Mouse (Mus musculus) G1E (cell line): ENCODE measurements around the gene Nrarp. TPM values are rescaled to one million over a fixed set of nuclear protein-coding genes. Genes with fewer than 3 reads are reported as not detected.
A peak's percentile ranks its signal among the peaks of the same experiment; 100 is the strongest.

ENCODE experiments used
- ATAC-seq: 2 replicates; pipeline ENCODE4 v1.8.0; 2016; ENCODE audit warnings: mild to moderate bottlenecking; ENCODE audit not compliant: insufficient number of reproducible peaks, poor library complexity, low FRiP score, severe bottlenecking; ENCODE audit errors: extremely low read depth
- DNase-seq: peaks from one replicate; pipeline ENCODE4 v3.0.0; 2012; ENCODE audit warnings: low spot score
- H3K27me3 ChIP-seq: 2 replicates; pipeline ENCODE4 v1.6.1; 2012; ENCODE audit warnings: mild to moderate bottlenecking, low read length, inconsistent platforms; ENCODE audit not compliant: insufficient read depth
- H3K36me3 ChIP-seq: replicated peaks from 2 replicates; pipeline ENCODE3; 2012; ENCODE audit warnings: mild to moderate bottlenecking, inconsistent platforms
- H3K4me1 ChIP-seq: 2 replicates; pipeline ENCODE4 v1.6.1; 2012; ENCODE audit warnings: low read depth, low read length, inconsistent platforms, mixed read lengths; ENCODE audit not compliant: insufficient read depth
- H3K4me3 ChIP-seq: 2 replicates; pipeline ENCODE4 v1.5.1; 2012; ENCODE audit warnings: low read depth, mild to moderate bottlenecking, inconsistent platforms, low read length, moderate library complexity, mixed read lengths
- H3K9me3 ChIP-seq: replicated peaks from 2 replicates; pipeline ENCODE4 v1.6.1; 2012; ENCODE audit warnings: inconsistent platforms
- CTCF ChIP-seq: IDR thresholded peaks from 2 replicates; pipeline ENCODE4 v1.5.1; 2012; ENCODE audit warnings: low read depth, low read length, inconsistent platforms, mixed read lengths
- GATA1 ChIP-seq: IDR thresholded peaks from 2 replicates; pipeline ENCODE4 v1.6.1; 2012; ENCODE audit warnings: borderline replicate concordance, low read length, inconsistent platforms, mixed read lengths
- GATA2 ChIP-seq: IDR thresholded peaks from 2 replicates; pipeline ENCODE4 v1.6.1; 2012; ENCODE audit warnings: low read depth, low read length, inconsistent platforms, borderline replicate concordance
- POLR2AphosphoS5 ChIP-seq: IDR thresholded peaks from 2 replicates; pipeline ENCODE4 v1.6.1; 2012; ENCODE audit warnings: low read depth, low read length, inconsistent platforms; ENCODE audit not compliant: insufficient replicate concordance
- TAL1 ChIP-seq: conservative IDR thresholded peaks from 2 replicates; pipeline ENCODE4 v1.6.1; 2012; ENCODE audit warnings: low read depth, low read length, inconsistent platforms, mixed read lengths
- polyA plus RNA-seq: library from polyadenylated mRNA; stranded (reverse); fragments of >175 nt; gene quantifications from 2 replicates; pipeline ENCODE4 v1.2.3, GENCODE M21; 2012
- total RNA-seq, 2 experiments: library from RNA; stranded (forward) in 1 of 2; stranded (reverse) in 1 of 2; fragments of 200-1000 nt in 1 of 2; fragments of >200 nt in 1 of 2; fragmentation: Nextera tagmentation in 1 of 2; gene quantifications; 2 replicates each; pipeline ENCODE4 v1.2.3; 2014 to 2017

Nrarp gene
- total and polyA plus RNA-seq, 3 experiments: 0.16 TPM; not detected in 2

GRCm38 (mm10) chr2:25147398-25147797 lies 33.2 kb upstream of the Nrarp start:
- DNase-seq: no peak
- H3K9me3 ChIP-seq: no peaks in the 10 kb centered on the region
- TF ChIP-seq CTCF (no peak), GATA2 (no peak), GATA1 (no peak), POLR2AphosphoS5 (no peak), TAL1 (no peak)
- no peak overlapping the region for H3K4me3 ChIP-seq
- H3K36me3 ChIP-seq: no peaks in the 10 kb centered on the region
- H3K27me3 ChIP-seq: peaks cover 62% of the 10 kb centered on the region
- peaks cover 8% of the 10 kb centered on the region for H3K4me1 ChIP-seq
- ATAC-seq: no peak

GRCm38 (mm10) chr2:25147892-25148291 lies 32.7 kb upstream of the Nrarp start:
- Histone ChIP-seq H3K27me3 (peaks cover 61% of the 10 kb centered on the region), H3K4me3 (no peak overlapping the region), H3K4me1 (peaks cover 8% of the 10 kb centered on the region), H3K36me3 (no peaks in the 10 kb centered on the region), H3K9me3 (no peaks in the 10 kb centered on the region)
- no peak for TF ChIP-seq GATA1
- no peak for TF ChIP-seq POLR2AphosphoS5
- TF ChIP-seq TAL1: no peak
- no peak for TF ChIP-seq CTCF
- no peak for TF ChIP-seq GATA2
- DNase-seq: no peak
- ATAC-seq: no peak

- Histone ChIP-seq H3K4me3 (no peak overlapping the region), H3K27me3 (peaks cover 52% of the 10 kb centered on the region), H3K9me3 (no peaks in the 10 kb centered on the region), H3K36me3 (no peaks in the 10 kb centered on the region), H3K4me1 (peaks cover 8% of the 10 kb centered on the region)
- TF ChIP-seq GATA2 (no peak), POLR2AphosphoS5 (no peak), CTCF (no peak), GATA1 (no peak), TAL1 (no peak)
- DNase-seq (no peak), ATAC-seq (no peak)
Measured at GRCm38 (mm10) chr2:25149643-25150042, 30.9 kb upstream of the Nrarp start.

GRCm38 (mm10) chr2:25151280-25151956 lies 29.1 kb upstream of the Nrarp start:
- TF ChIP-seq TAL1: no peak
- no peak for TF ChIP-seq CTCF
- TF ChIP-seq POLR2AphosphoS5: no peak
- TF ChIP-seq GATA1: no peak
- no peak for TF ChIP-seq GATA2
- Histone ChIP-seq H3K4me1 (peaks cover 8% of the 10 kb centered on the region), H3K36me3 (no peaks in the 10 kb centered on the region), H3K9me3 (no peaks in the 10 kb centered on the region), H3K4me3 (no peak overlapping the region), H3K27me3 (peaks cover 39% of the 10 kb centered on the region)
- no peak for ATAC-seq
- no peak for DNase-seq

- DNase-seq (no peak), ATAC-seq (no peak)
- Histone ChIP-seq H3K4me1 (no peaks in the 10 kb centered on the region; the same call in 1 of the 2 replicates), H3K36me3 (no peaks in the 10 kb centered on the region), H3K27me3 (peaks cover 5% of the 10 kb centered on the region), H3K9me3 (no peaks in the 10 kb centered on the region), H3K4me3 (no peak overlapping the region)
- no peak for TF ChIP-seq CTCF
- TF ChIP-seq GATA1: no peak
- TF ChIP-seq TAL1: no peak
- no peak for TF ChIP-seq GATA2
- TF ChIP-seq POLR2AphosphoS5: no peak
Measured at GRCm38 (mm10) chr2:25156177-25156576, 24.4 kb upstream of the Nrarp start.

- no peak for DNase-seq
- H3K4me3 ChIP-seq: no peak overlapping the region
Measured at GRCm38 (mm10) chr2:25156990-25157389, 23.6 kb upstream of the Nrarp start.

More at GRCm38 (mm10) chr2:25156990-25157389, 23.6 kb upstream of the Nrarp start:
- ATAC-seq: no peak
- TF ChIP-seq POLR2AphosphoS5 (no peak), CTCF (peak; percentile 4; the same call in 1 of the 2 replicates), TAL1 (no peak)
- Histone ChIP-seq H3K27me3 (peaks cover 5% of the 10 kb centered on the region), H3K4me1 (no peaks in the 10 kb centered on the region; the same call in 1 of the 2 replicates), H3K36me3 (no peaks in the 10 kb centered on the region), H3K9me3 (no peaks in the 10 kb centered on the region)
